Mouse (Mus musculus) spleen, adult 2 months (tissue): ENCODE results near the gene Olfr551. TPM values are rescaled to one million over a fixed set of nuclear protein-coding genes. Genes with fewer than 3 reads are reported as not detected.

Experiments used
- DNase-seq, 2 experiments: peaks; one replicate each; pipeline versions ENCODE4 v3.0.0 to v3.0.0-alpha.2; 2012 to 2021; ENCODE audit warnings: low spot score in 2 of 2, low read depth in 1 of 2
- H3K27ac ChIP-seq: fragments of 200-500 bp; 2 replicates; pipeline ENCODE4 v1.5.1; 2012; ENCODE audit warnings: low read length, inconsistent platforms; ENCODE audit not compliant: insufficient read depth
- H3K27me3 ChIP-seq: fragments of 200-500 bp; 2 replicates; pipeline ENCODE4 v1.6.1; 2012; ENCODE audit warnings: mild to moderate bottlenecking, moderate library complexity, low read length, inconsistent platforms; ENCODE audit not compliant: control insufficient read depth, insufficient read depth
- H3K36me3 ChIP-seq: fragments of 200-500 bp; 2 replicates; pipeline ENCODE4 v1.6.1; 2012; ENCODE audit warnings: mild to moderate bottlenecking, low read length, inconsistent platforms; ENCODE audit not compliant: control insufficient read depth, insufficient read depth
- H3K4me1 ChIP-seq: fragments of 200-500 bp; 2 replicates; pipeline ENCODE4 v1.6.1; 2011; ENCODE audit warnings: inconsistent platforms; ENCODE audit not compliant: control insufficient read depth, insufficient read depth, insufficient read length
- H3K4me3 ChIP-seq: fragments of 200-500 bp; 2 replicates; pipeline ENCODE4 v1.5.1; 2011; ENCODE audit warnings: mild to moderate bottlenecking, inconsistent platforms; ENCODE audit not compliant: insufficient read depth, insufficient read length; ENCODE audit errors: extremely low read depth
- CTCF ChIP-seq: fragments of 200-500 bp; IDR thresholded peaks from 2 replicates; pipeline ENCODE4 v1.5.1; 2011; ENCODE audit warnings: mild to moderate bottlenecking, inconsistent platforms; ENCODE audit not compliant: insufficient read depth, insufficient read length, insufficient replicate concordance; ENCODE audit errors: extremely low read depth
- POLR2A ChIP-seq: fragments of 200-500 bp; IDR thresholded peaks from 2 replicates; pipeline ENCODE4 v1.6.1; 2011; ENCODE audit warnings: low read depth, low read length, inconsistent platforms
- WGBS: fragments of 180-500 bp; shearing (Covaris S2); methylation state at CpG from one replicate; pipeline ENCODE4 v1.1.7; 2018; 5-methylcytosine and 5-hydroxymethylcytosine counted together
- polyA plus RNA-seq: library from polyadenylated mRNA; depleted of rRNA; stranded (reverse); fragments of >200 nt; gene quantifications from 2 replicates; pipeline ENCODE4 v1.2.3, GENCODE M21; 2012

The Olfr551 gene
- polyA plus RNA-seq, 1 experiment, result not detected

GRCm38 (mm10) chr7:102575998-102576397 lies 15.7 kb downstream of the Olfr551 start:
- no peak for TF ChIP-seq CTCF
- TF ChIP-seq POLR2A, result no peak
- Histone ChIP-seq H3K4me1 (no peaks in the 10 kb centered on the region; the same call in 1 of the 2 replicates), H3K4me3 (no peak overlapping the region), H3K36me3 (no peaks in the 10 kb centered on the region), H3K27me3 (no peaks in the 10 kb centered on the region), H3K27ac (no peak overlapping the region)
- no peak for DNase-seq
- WGBS, result 10% methylated on average over 6 of the region's 6 CpGs

GRCm38 (mm10) chr7:102573174-102573830 lies 18.4 kb downstream of the Olfr551 start:
- no peak overlapping the region for H3K27ac ChIP-seq
- no peak overlapping the region for H3K4me3 ChIP-seq
- no peaks in the 10 kb centered on the region for H3K27me3 ChIP-seq
- WGBS, result 89% methylated on average over 3 of the region's 3 CpGs
- TF ChIP-seq CTCF (no peak), POLR2A (no peak)
- H3K4me1 ChIP-seq, result no peaks in the 10 kb centered on the region; the same call in 1 of the 2 replicates
- H3K36me3 ChIP-seq, result no peaks in the 10 kb centered on the region
- DNase-seq, result no peak

DNA sequence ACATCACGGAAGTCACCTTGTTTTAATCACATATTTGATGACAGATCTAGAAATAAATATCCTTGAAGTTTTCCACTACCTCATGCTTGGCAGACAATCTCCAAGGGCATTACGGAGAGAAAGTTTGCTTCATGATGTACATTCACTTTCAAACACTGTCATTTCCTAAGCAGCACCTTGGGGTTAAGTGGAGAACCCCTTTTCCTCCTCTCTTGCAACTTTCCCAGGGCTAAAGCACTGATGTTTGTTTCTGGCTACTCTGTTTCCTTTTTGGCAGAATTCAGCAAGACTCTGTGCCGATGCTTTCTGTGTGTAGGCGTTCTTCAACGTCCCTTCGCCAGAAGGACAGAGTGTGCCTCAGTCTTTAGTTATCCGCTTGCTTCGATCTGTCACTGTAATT lies 20.5 kb downstream of the Olfr551 start, which contains the start of gene Olfr550:
Olfr550 (plus strand) TSS at position 301 of the 400 bp plus-strand sequence.
- TF ChIP-seq POLR2A (no peak), CTCF (no peak)
- Histone ChIP-seq H3K27me3 (no peaks in the 10 kb centered on the region), H3K4me3 (no peak within 1 kb of the TSS), H3K4me1 (no peaks in the 10 kb centered on the region; the same call in 1 of the 2 replicates), H3K27ac (no peak within 1 kb of the TSS), H3K36me3 (no peaks in the 10 kb centered on the region)
- WGBS, result 92% methylated on average over 8 of the region's 8 CpGs
- DNase-seq, result no peak

DNA sequence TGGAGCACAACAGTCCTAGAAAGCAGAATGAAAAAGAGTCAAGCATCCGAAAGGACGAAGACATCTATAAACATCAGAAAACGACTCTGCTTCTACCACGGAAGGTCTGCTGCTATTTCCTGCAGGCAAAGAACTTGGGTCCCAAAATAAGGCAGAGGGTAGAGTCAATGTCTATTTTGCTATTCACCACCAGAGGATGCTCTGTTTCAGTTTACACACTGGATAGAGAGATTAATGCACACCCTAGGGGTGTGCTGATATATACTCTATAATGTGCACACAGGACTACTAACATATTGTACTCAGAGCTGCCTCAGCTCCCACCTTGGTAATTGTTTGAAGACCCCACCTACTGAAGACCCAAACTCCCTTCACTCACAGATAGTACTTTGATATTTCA lies 25.5 kb downstream of the Olfr551 start:
- Histone ChIP-seq H3K27me3 (no peaks in the 10 kb centered on the region), H3K27ac (no peak overlapping the region), H3K4me1 (peaks cover 6% of the 10 kb centered on the region; the same call in 1 of the 2 replicates), H3K36me3 (peaks cover 14% of the 10 kb centered on the region), H3K4me3 (no peak overlapping the region)
- DNase-seq, result no peak
- TF ChIP-seq CTCF (no peak), POLR2A (no peak)
- 62% methylated on average over 4 of the region's 4 CpGs for WGBS

- DNase-seq, result peak; percentile 83 to 89
- Histone ChIP-seq H3K4me3 (peak within 1 kb of the TSS; percentile 75), H3K27me3 (no peaks in the 10 kb centered on the region), H3K36me3 (peaks cover 23% of the 10 kb centered on the region), H3K27ac (peak within 1 kb of the TSS; percentile 57), H3K4me1 (peaks cover 6% of the 10 kb centered on the region; the same call in 1 of the 2 replicates)
- TF ChIP-seq CTCF, result no peak
- peak; percentile 34; the same call in 1 of the 2 replicates for TF ChIP-seq POLR2A
- WGBS, result 5% methylated on average over 10 of the region's 10 CpGs
Observed at GRCm38 (mm10) chr7:102564999-102565997, 26.4 kb downstream of the Olfr551 start, which contains the start of gene Trim21. Gene Trim21, minus strand, starts transcription at chr7:102565486.

DNA sequence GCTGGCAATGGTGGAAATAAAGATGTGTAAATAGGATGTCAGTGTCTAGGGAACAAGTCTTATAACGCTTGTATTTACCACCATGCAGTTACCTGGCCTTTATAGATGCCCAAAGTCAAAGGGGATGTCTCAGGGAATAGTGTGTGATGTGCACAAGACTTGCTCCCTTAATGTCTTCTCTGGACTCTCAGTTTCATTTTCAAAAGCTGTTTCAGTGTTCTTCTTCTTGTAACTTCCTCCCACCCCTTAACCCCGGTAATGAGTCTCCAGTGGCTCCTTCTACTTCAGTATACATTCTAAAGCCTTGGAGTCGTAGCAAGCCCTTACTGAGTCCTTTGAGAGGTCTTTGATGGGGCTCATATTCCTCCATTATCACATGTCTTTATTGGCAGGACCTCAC lies 38.4 kb downstream of the Olfr551 start:
- H3K27ac ChIP-seq, result no peak overlapping the region
- TF ChIP-seq POLR2A, result no peak
- H3K4me3 ChIP-seq, result no peak overlapping the region
- WGBS, result 39% methylated on average over 3 of the region's 3 CpGs
- no peaks in the 10 kb centered on the region for H3K36me3 ChIP-seq
- no peak for DNase-seq
- H3K4me1 ChIP-seq, result no peaks in the 10 kb centered on the region; the same call in 1 of the 2 replicates
- no peaks in the 10 kb centered on the region for H3K27me3 ChIP-seq

DNA sequence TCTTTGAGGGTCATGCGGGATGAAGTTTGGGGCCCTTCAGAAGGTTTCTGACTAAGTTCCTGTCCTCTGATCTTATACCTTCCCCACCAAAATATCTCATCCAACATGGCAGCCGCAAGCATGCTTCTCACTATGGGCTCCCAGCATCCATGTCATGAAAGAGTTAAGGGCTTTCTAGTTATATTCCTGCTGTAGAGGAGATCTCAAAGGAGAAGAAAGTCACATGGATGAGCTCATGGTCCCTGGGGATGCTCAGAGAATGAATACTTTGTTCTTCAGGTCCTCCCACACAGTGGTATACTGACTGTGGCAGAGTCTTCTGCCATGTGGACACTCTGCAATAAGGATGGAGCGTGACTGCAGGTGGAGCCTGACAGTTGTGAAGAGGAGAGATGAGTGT lies 42.1 kb downstream of the Olfr551 start, which contains the start of gene Olfr549:
Olfr549 (plus strand) TSS at position 301 of the 400 bp plus-strand sequence.
- no peak for DNase-seq
- Histone ChIP-seq H3K4me3 (no peak within 1 kb of the TSS), H3K4me1 (no peaks in the 10 kb centered on the region), H3K27ac (no peak within 1 kb of the TSS), H3K27me3 (no peaks in the 10 kb centered on the region), H3K36me3 (no peaks in the 10 kb centered on the region)
- TF ChIP-seq POLR2A, result no peak
- no peak for TF ChIP-seq CTCF
- WGBS, result 83% methylated on average over 3 of the region's 3 CpGs
